Mouse (Mus musculus) forebrain, postnatal 0 days (tissue): ENCODE results near the gene Gm49361. TPM values are rescaled to one million over a fixed set of nuclear protein-coding genes. Genes with fewer than 3 reads are reported as not detected.
A peak's percentile ranks its signal among the peaks of the same experiment; 100 is the strongest.

Experiments
- ATAC-seq: fragments of 200-750 bp; cut with Nextera tagmentation; 2 replicates; pipeline ENCODE4 v1.8.0; 2017; ENCODE audit warnings: mild to moderate bottlenecking, moderate library complexity
- DNase-seq: peaks from one replicate; pipeline ENCODE4 v3.0.0-alpha.2; 2015
- H3K27ac ChIP-seq: fragments of 300-500 bp; sonication (generic); 2 replicates; pipeline ENCODE4 v1.5.1; 2014; ENCODE audit warnings: low read depth, mild to moderate bottlenecking, antibody characterized with exemption, low read length, moderate library complexity, mixed read lengths
- H3K27me3 ChIP-seq: fragments of 300-500 bp; sonication (generic); 2 replicates; pipeline ENCODE4 v1.6.1; 2014; ENCODE audit warnings: mild to moderate bottlenecking, low read length, mixed read lengths; ENCODE audit not compliant: insufficient read depth
- H3K36me3 ChIP-seq: fragments of 300-500 bp; sonication (generic); 2 replicates; pipeline ENCODE4 v1.6.1; 2014; ENCODE audit warnings: mild to moderate bottlenecking, moderate library complexity; ENCODE audit not compliant: insufficient read depth
- H3K4me1 ChIP-seq: fragments of 300-500 bp; sonication (generic); 2 replicates; pipeline ENCODE4 v1.6.1; 2014; ENCODE audit warnings: antibody characterized with exemption; ENCODE audit not compliant: insufficient read depth
- H3K4me2 ChIP-seq: fragments of 300-500 bp; sonication (generic); 2 replicates; pipeline ENCODE4 v1.6.1; 2014; ENCODE audit warnings: low read depth, mild to moderate bottlenecking, moderate library complexity
- H3K4me3 ChIP-seq: fragments of 300-500 bp; sonication (generic); 2 replicates; pipeline ENCODE4 v1.5.1; 2014; ENCODE audit warnings: low read depth, low read length, mixed read lengths
- H3K9ac ChIP-seq: fragments of 300-500 bp; sonication (generic); 2 replicates; pipeline ENCODE4 v1.6.1; 2014; ENCODE audit warnings: mild to moderate bottlenecking
- H3K9me3 ChIP-seq: fragments of 300-500 bp; sonication (generic); 2 replicates; pipeline ENCODE4 v1.6.1; 2016; ENCODE audit warnings: low read length
- CTCF ChIP-seq: sonication (generic); IDR thresholded peaks from 2 replicates; pipeline ENCODE4 v1.5.1; 2016; ENCODE audit warnings: antibody characterized with exemption, control low read depth, low read depth
- WGBS: fragments of 180-500 bp; shearing (Covaris S2); extraction: QIAGEN DNeasy Blood & Tissue Kit; methylation state at CpG from one replicate; pipeline ENCODE4 v1.1.7; 2014; 5-methylcytosine and 5-hydroxymethylcytosine counted together
- polyA plus RNA-seq: library from polyadenylated mRNA; unstranded; fragments of >200 nt; fragmentation: Nextera tagmentation; extraction: Ambion mirVana; gene quantifications from 2 replicates; pipeline ENCODE4 v1.2.1, GENCODE M21; 2015
- total RNA-seq: library from RNA; depleted of rRNA; stranded (reverse); fragments of >200 nt; gene quantifications from 2 replicates; pipeline ENCODE4 v1.2.3, GENCODE M21; 2014; rRNA removed

The Gm49361 gene
- total RNA-seq (not detected in 2 replicates), polyA plus RNA-seq (not detected in 2 replicates)

GRCm38 (mm10) chr14:57746001-57746771 is at the start of gene Gm49361:
Gene Gm49361 (minus strand): TSS chr14:57746103.
- Histone ChIP-seq H3K27me3 (no peaks in the 10 kb centered on the region), H3K4me2 (peak within 1 kb of the TSS; percentile 93), H3K9ac (peak within 1 kb of the TSS; percentile 64), H3K36me3 (no peaks in the 10 kb centered on the region), H3K27ac (peak within 1 kb of the TSS; percentile 64), H3K9me3 (no peaks in the 10 kb centered on the region), H3K4me3 (peak within 1 kb of the TSS; percentile 87), H3K4me1 (peaks cover 7% of the 10 kb centered on the region; the same call in 1 of the 2 replicates)
- peak; percentile 85 for ATAC-seq
- no peak for TF ChIP-seq CTCF
- peak; percentile 81 for DNase-seq
- WGBS, result under 1% methylated on average over 68 of the region's 68 CpGs

- Histone ChIP-seq H3K9ac (no peak overlapping the region), H3K4me1 (no peaks in the 10 kb centered on the region), H3K27ac (no peak overlapping the region), H3K36me3 (no peaks in the 10 kb centered on the region), H3K4me3 (no peak overlapping the region), H3K4me2 (no peak overlapping the region), H3K27me3 (no peaks in the 10 kb centered on the region), H3K9me3 (no peaks in the 10 kb centered on the region)
- 83% methylated on average over 4 of the region's 4 CpGs for WGBS
- TF ChIP-seq CTCF, result no peak
- ATAC-seq (no peak), DNase-seq (no peak)
Measured at GRCm38 (mm10) chr14:57791171-57791570, 45.3 kb upstream of the Gm49361 start.

GRCm38 (mm10) chr14:57789759-57790158 is 43.9 kb upstream of the Gm49361 start:
- DNase-seq, result no peak
- H3K9me3 ChIP-seq, result no peaks in the 10 kb centered on the region
- H3K4me3 ChIP-seq, result no peak overlapping the region
- H3K9ac ChIP-seq, result no peak overlapping the region
- H3K4me1 ChIP-seq, result no peaks in the 10 kb centered on the region
- ATAC-seq, result no peak
- H3K4me2 ChIP-seq, result no peak overlapping the region
- no peak overlapping the region for H3K27ac ChIP-seq
- H3K27me3 ChIP-seq, result no peaks in the 10 kb centered on the region
- TF ChIP-seq CTCF, result no peak
- no peaks in the 10 kb centered on the region for H3K36me3 ChIP-seq
- WGBS, result 95% methylated on average over 9 of the region's 9 CpGs

- no peaks in the 10 kb centered on the region for H3K9me3 ChIP-seq
- TF ChIP-seq CTCF, result no peak
- 85% methylated on average over 2 of the region's 2 CpGs for WGBS
- H3K9ac ChIP-seq, result no peak overlapping the region
- H3K4me3 ChIP-seq, result no peak overlapping the region
- no peaks in the 10 kb centered on the region for H3K27me3 ChIP-seq
- no peak for DNase-seq
- no peak for ATAC-seq
- H3K4me2 ChIP-seq, result no peak overlapping the region
- H3K27ac ChIP-seq, result no peak overlapping the region
- H3K36me3 ChIP-seq, result no peaks in the 10 kb centered on the region
- H3K4me1 ChIP-seq, result no peaks in the 10 kb centered on the region
Measured at GRCm38 (mm10) chr14:57789311-57789710, 43.4 kb upstream of the Gm49361 start.

- no peak for TF ChIP-seq CTCF
- WGBS, result 56% methylated on average over 4 of the region's 4 CpGs
- H3K4me2 ChIP-seq, result no peak overlapping the region
- H3K27me3 ChIP-seq, result no peaks in the 10 kb centered on the region
- no peaks in the 10 kb centered on the region for H3K4me1 ChIP-seq
- ATAC-seq (no peak), DNase-seq (no peak)
- no peaks in the 10 kb centered on the region for H3K9me3 ChIP-seq
- no peaks in the 10 kb centered on the region for H3K36me3 ChIP-seq
- no peak overlapping the region for H3K9ac ChIP-seq
- no peak overlapping the region for H3K27ac ChIP-seq
- H3K4me3 ChIP-seq, result no peak overlapping the region
Measured at GRCm38 (mm10) chr14:57787406-57787805, 41.5 kb upstream of the Gm49361 start.

GRCm38 (mm10) chr14:57772157-57772815 is 26.4 kb upstream of the Gm49361 start:
- no peaks in the 10 kb centered on the region for H3K9me3 ChIP-seq
- no peak overlapping the region for H3K27ac ChIP-seq
- ATAC-seq, result no peak
- no peaks in the 10 kb centered on the region for H3K4me1 ChIP-seq
- no peaks in the 10 kb centered on the region for H3K36me3 ChIP-seq
- no peak for DNase-seq
- H3K27me3 ChIP-seq, result no peaks in the 10 kb centered on the region
- no peak overlapping the region for H3K4me3 ChIP-seq
- no peak for TF ChIP-seq CTCF
- H3K9ac ChIP-seq, result no peak overlapping the region
- WGBS, result 84% methylated on average over 6 of the region's 6 CpGs
- H3K4me2 ChIP-seq, result no peak overlapping the region

- no peak for ATAC-seq
Measured at GRCm38 (mm10) chr14:57769102-57769501, 23.2 kb upstream of the Gm49361 start.

More at GRCm38 (mm10) chr14:57769102-57769501, 23.2 kb upstream of the Gm49361 start:
- no peak for TF ChIP-seq CTCF
- H3K9ac ChIP-seq, result no peak overlapping the region
- no peaks in the 10 kb centered on the region for H3K9me3 ChIP-seq
- H3K4me2 ChIP-seq, result no peak overlapping the region
- H3K27me3 ChIP-seq, result no peaks in the 10 kb centered on the region
- H3K36me3 ChIP-seq, result no peaks in the 10 kb centered on the region
- no peaks in the 10 kb centered on the region for H3K4me1 ChIP-seq
- no peak for DNase-seq
- H3K27ac ChIP-seq, result no peak overlapping the region
- H3K4me3 ChIP-seq, result no peak overlapping the region
- 95% methylated on average over 5 of the region's 5 CpGs for WGBS
